Mouse (Mus musculus) hindbrain, embryonic 14.5 days (tissue): ENCODE measurements around the gene Edaradd. TPM values are rescaled to one million over a fixed set of nuclear protein-coding genes. Genes with fewer than 3 reads are reported as not detected.

Source experiments
- ATAC-seq: fragments of 200-750 bp; cut with Nextera tagmentation; 2 replicates; pipeline ENCODE4 v1.8.0; 2017; ENCODE audit warnings: moderate number of reproducible peaks, mild to moderate bottlenecking, moderate TSS enrichment, moderate library complexity; ENCODE audit not compliant: low FRiP score
- DNase-seq: peaks from one replicate; pipeline ENCODE4 v3.0.0-alpha.2; 2015; ENCODE audit warnings: low spot score
- H3K27ac ChIP-seq: fragments of 300-500 bp; sonication (generic); 2 replicates; pipeline ENCODE4 v1.5.1; 2014; ENCODE audit warnings: mild to moderate bottlenecking, moderate library complexity
- H3K27me3 ChIP-seq: fragments of 300-500 bp; sonication (generic); 2 replicates; pipeline ENCODE4 v1.6.1; 2014; ENCODE audit warnings: mild to moderate bottlenecking, low read length, mixed read lengths; ENCODE audit not compliant: control insufficient read depth, insufficient read depth
- H3K36me3 ChIP-seq: fragments of 300-500 bp; sonication (generic); replicated peaks from 2 replicates; pipeline ENCODE4 v1.6.1; 2014; ENCODE audit not compliant: control insufficient read depth, insufficient read depth
- H3K4me1 ChIP-seq: fragments of 300-500 bp; sonication (generic); replicated peaks from 2 replicates; pipeline ENCODE4 v1.6.1; 2014; ENCODE audit warnings: antibody characterized with exemption, low read length, mixed read lengths; ENCODE audit not compliant: control insufficient read depth, insufficient read depth
- H3K4me2 ChIP-seq: fragments of 300-500 bp; sonication (generic); replicated peaks from 2 replicates; pipeline ENCODE4 v1.6.1; 2014; ENCODE audit warnings: mild to moderate bottlenecking, moderate library complexity
- H3K4me3 ChIP-seq: fragments of 300-500 bp; sonication (generic); replicated peaks from 2 replicates; pipeline ENCODE4 v1.5.1; 2014; ENCODE audit warnings: mild to moderate bottlenecking, low read length
- H3K9ac ChIP-seq: fragments of 300-500 bp; sonication (generic); 2 replicates; pipeline ENCODE4 v1.6.1; 2014
- H3K9me3 ChIP-seq: fragments of 300-500 bp; sonication (generic); 2 replicates; pipeline ENCODE4 v1.6.1; 2016; ENCODE audit warnings: low read length; ENCODE audit not compliant: control insufficient read depth
- WGBS: fragments of 180-500 bp; shearing (Covaris S2); extraction: QIAGEN DNeasy Blood & Tissue Kit; methylation state at CpG from one replicate; pipeline ENCODE4 v1.1.7; 2014; 5-methylcytosine and 5-hydroxymethylcytosine counted together
- polyA plus RNA-seq: library from polyadenylated mRNA; unstranded; fragments of >200 nt; fragmentation: Nextera tagmentation; extraction: Ambion mirVana; gene quantifications from 2 replicates; pipeline ENCODE4 v1.2.1, GENCODE M21; 2014

Gene Edaradd
- polyA plus RNA-seq, 1 experiment from 2014 or later: 2.0 TPM

DNA sequence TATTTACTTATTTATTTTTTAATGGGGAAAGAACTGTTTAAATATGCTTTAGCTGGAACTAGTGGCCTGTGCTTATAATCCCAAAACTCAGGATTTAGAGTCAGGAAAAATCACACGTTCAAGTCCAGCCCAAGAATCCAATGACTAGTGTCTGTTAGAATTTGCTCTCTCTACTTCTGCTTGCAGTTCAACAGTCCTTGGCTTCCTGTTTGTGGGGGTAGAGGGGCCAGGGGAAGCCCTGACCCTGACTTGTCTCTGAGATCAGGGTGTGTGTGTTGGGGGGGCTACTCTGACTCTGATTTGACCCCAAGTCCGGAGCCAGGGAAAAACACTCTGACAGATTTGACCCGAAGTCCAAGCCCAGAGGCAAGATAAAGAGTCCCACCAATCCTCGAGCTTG, 5.4 kb upstream of the Edaradd start:
- H3K9me3 ChIP-seq: no peaks in the 10 kb centered on the region
- peaks cover 10% of the 10 kb centered on the region; the same call in 1 of the 2 replicates for H3K27me3 ChIP-seq
- 97% methylated on average over 4 of the region's 4 CpGs for WGBS
- no peaks in the 10 kb centered on the region for H3K4me1 ChIP-seq
- H3K4me2 ChIP-seq: no peak overlapping the region
- ATAC-seq (no peak), DNase-seq (no peak)
- H3K9ac ChIP-seq: no peak overlapping the region
- H3K36me3 ChIP-seq: no peaks in the 10 kb centered on the region
- no peak overlapping the region for H3K4me3 ChIP-seq
- H3K27ac ChIP-seq: no peak overlapping the region

DNA sequence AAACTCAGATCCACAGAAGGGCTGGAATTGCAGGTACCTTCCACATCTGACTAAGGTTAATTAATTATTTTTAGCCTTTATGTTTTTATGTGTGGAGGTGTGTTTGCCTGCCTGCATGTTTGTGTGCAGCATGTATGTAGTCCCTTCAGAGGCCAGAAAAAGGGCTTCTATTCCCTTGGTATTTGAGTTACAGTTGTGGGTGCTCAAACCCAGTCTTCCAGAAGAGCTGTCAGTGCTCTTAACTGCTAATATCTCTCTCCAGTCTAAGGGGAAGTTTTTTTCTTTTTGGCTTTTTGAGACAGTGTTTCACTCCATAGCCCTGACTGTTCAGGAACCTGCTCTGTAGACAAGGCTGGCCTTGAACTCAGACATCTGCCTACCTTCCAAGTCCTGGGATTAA, 2.1 kb upstream of the Edaradd start:
- ATAC-seq (no peak), DNase-seq (no peak)
- no peak overlapping the region for H3K27ac ChIP-seq
- no peaks in the 10 kb centered on the region for H3K9me3 ChIP-seq
- no peak overlapping the region for H3K9ac ChIP-seq
- no peak overlapping the region for H3K4me3 ChIP-seq
- H3K36me3 ChIP-seq: no peaks in the 10 kb centered on the region
- peaks cover 5% of the 10 kb centered on the region; the same call in 1 of the 2 replicates for H3K4me1 ChIP-seq
- H3K27me3 ChIP-seq: peaks cover 21% of the 10 kb centered on the region
- H3K4me2 ChIP-seq: no peak overlapping the region

DNA sequence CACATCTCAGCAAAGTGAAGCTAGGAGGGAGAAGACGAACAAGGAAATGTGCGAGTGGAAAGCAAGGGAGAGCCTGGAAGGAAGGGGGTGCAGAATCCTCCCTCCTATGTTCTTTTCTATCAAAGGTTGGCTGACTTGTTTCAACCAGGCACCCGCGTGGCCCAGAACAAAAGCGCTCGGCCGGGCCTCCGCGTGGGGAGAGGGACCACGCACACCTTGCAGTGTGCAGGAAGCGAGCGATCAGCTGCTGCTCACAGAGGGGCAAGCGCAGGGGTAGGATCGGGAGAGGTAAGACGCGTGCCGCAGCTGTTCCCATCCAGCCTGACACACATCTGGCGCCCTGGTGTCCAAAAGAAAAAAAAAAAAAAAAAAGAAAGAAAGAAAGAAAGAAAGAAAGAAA, 867 bp downstream of the Edaradd start:
- no peaks in the 10 kb centered on the region for H3K9me3 ChIP-seq
- peaks cover 21% of the 10 kb centered on the region for H3K27me3 ChIP-seq
- H3K27ac ChIP-seq: no peak overlapping the region
- WGBS: 2% methylated on average over 18 of the region's 18 CpGs
- H3K4me3 ChIP-seq: peak overlapping the region; percentile 58
- DNase-seq: no peak
- H3K4me2 ChIP-seq: peak overlapping the region; percentile 99
- H3K9ac ChIP-seq: peak overlapping the region; percentile 47
- H3K4me1 ChIP-seq: peaks cover 5% of the 10 kb centered on the region; the same call in 1 of the 2 replicates
- peak; percentile 51; the same call in 1 of the 2 replicates for ATAC-seq
- no peaks in the 10 kb centered on the region for H3K36me3 ChIP-seq

- no peak for DNase-seq
- WGBS: 76% methylated on average over 9 of the region's 9 CpGs
These were observed 8.9 kb downstream of the Edaradd start for GRCm38 (mm10) chr13:12511189-12511965.

DNA sequence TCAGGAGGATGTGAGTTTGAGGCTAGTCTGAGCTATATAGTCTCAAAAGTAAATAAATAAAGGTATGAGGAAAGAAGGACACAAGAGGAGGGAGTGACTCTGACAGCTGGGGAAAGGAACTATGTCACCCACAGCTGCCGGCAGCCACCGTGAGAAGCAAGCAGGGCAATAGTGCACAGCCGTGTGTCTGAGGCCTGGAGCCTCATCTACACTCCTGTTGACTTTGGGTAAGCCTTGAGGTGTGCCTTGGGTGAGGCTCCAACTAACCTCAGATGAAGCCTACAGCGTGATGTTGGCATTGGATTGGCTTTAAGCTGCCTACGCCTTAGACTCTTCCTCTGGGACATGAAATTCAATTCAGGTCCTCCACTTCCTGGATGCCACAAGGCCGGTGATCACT, 10.2 kb downstream of the Edaradd start:
- H3K9me3 ChIP-seq: no peaks in the 10 kb centered on the region
- H3K27me3 ChIP-seq: no peaks in the 10 kb centered on the region
- 87% methylated on average over 6 of the region's 6 CpGs for WGBS
- H3K36me3 ChIP-seq: no peaks in the 10 kb centered on the region
- DNase-seq (no peak), ATAC-seq (no peak)
- no peaks in the 10 kb centered on the region for H3K4me1 ChIP-seq
- no peak overlapping the region for H3K4me2 ChIP-seq
- no peak overlapping the region for H3K4me3 ChIP-seq
- H3K27ac ChIP-seq: no peak overlapping the region
- no peak overlapping the region for H3K9ac ChIP-seq

More at GRCm38 (mm10) chr13:12511189-12511965, 8.9 kb downstream of the Edaradd start:
- Histone ChIP-seq H3K4me2 (no peak overlapping the region), H3K4me3 (no peak overlapping the region), H3K27ac (no peak overlapping the region), H3K9ac (no peak overlapping the region), H3K9me3 (no peaks in the 10 kb centered on the region), H3K4me1 (no peaks in the 10 kb centered on the region), H3K27me3 (no peaks in the 10 kb centered on the region), H3K36me3 (no peaks in the 10 kb centered on the region)
- ATAC-seq: no peak

DNA sequence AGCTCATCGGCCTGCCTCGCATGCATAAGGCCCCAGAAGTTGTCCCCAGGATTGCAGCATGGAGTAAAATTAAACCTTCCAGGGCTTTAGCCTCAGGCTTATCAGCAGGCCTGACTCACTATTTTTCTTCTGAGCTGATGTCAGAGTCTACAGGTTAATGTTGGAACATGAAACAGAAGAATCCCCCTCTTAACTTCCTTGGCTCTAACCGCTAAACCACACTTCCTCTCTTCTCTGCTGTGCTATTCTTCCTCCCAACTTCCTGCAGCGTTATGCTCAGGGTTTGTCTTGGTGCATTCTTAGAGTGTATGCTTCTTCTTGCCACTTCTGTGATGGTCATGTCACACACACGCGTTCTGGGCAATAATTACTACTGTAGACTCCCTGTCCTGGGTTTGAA, 12.8 kb downstream of the Edaradd start:
- no peaks in the 10 kb centered on the region for H3K27me3 ChIP-seq
- 0 out of 2 replicates have a peak, but pooled peaks cover 4% of the 10 kb centered on the region for H3K4me1 ChIP-seq
- no peak overlapping the region for H3K9ac ChIP-seq
- no peaks in the 10 kb centered on the region for H3K9me3 ChIP-seq
- no peak overlapping the region for H3K27ac ChIP-seq
- H3K4me2 ChIP-seq: no peak overlapping the region
- DNase-seq (no peak), ATAC-seq (no peak)
- 91% methylated on average over 6 of the region's 6 CpGs for WGBS
- H3K4me3 ChIP-seq: no peak overlapping the region
- H3K36me3 ChIP-seq: no peaks in the 10 kb centered on the region

GRCm38 (mm10) chr13:12505359-12505758, 14.9 kb downstream of the Edaradd start:
- Histone ChIP-seq H3K4me3 (no peak overlapping the region), H3K27me3 (no peaks in the 10 kb centered on the region), H3K27ac (no peak overlapping the region), H3K9ac (no peak overlapping the region), H3K4me2 (no peak overlapping the region), H3K36me3 (no peaks in the 10 kb centered on the region), H3K9me3 (no peaks in the 10 kb centered on the region), H3K4me1 (0 out of 2 replicates have a peak, but pooled peaks cover 4% of the 10 kb centered on the region)
- WGBS: 72% methylated on average over 3 of the region's 3 CpGs
- ATAC-seq (no peak), DNase-seq (no peak)

DNA sequence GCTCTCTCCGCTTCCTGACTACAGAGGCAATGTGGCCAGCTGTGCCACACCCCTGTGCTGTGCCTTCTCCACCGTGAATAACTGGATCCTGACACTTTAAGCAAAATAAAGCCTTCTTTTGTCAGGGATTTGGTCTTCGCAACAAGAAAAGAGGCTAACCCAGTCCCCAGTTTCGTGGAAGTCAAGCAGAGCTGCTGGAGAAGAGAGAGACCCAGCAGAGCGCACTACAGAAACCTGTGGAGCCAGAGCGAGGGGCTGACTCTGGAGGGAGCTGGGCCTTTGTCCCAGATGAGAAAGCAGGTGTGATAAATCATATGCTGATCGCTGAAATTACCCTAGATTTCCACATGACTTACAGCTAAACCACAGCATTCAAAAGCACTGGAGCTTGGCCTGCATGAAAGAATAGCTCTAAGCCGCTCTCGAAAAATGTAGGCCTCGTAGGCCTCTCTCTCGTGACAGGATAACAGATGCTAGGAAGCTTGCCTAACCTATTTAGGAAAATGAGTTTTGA, 16.9 kb downstream of the Edaradd start:
- Histone ChIP-seq H3K27ac (no peak overlapping the region), H3K36me3 (no peaks in the 10 kb centered on the region), H3K9me3 (no peaks in the 10 kb centered on the region), H3K27me3 (no peaks in the 10 kb centered on the region), H3K9ac (no peak overlapping the region), H3K4me3 (no peak overlapping the region), H3K4me1 (0 out of 2 replicates have a peak, but pooled peaks cover 4% of the 10 kb centered on the region), H3K4me2 (no peak overlapping the region)
- WGBS: 20% methylated on average over 11 of the region's 11 CpGs
- ATAC-seq (peak; percentile 78), DNase-seq (peak; percentile 30)

DNA sequence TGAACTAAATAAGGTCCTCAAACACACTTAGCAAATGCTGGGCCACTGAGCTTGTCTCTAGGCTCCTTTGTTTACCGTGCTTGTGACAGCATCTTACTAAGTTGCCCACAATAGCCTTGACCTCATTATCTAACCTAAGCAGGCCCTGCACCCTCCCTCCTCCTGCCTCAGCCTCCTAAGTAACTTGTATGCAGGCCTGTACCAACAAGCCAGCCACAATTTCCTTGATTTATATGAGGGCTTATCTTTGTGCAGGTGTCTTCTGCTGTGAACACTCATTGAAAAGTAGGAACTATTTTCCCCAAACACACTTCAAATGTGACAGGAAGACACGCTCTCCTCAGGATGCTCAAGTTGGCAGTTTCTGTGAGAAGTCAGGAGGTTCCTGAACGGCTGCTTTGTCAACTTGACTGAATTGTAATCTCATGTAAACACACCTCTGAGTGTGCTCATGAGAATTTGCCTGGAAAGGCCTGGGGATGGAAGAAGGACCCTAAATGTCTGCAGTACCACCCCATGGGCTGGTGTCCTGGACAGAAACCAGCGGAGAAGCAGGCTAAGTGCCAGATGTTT, 17.5 kb downstream of the Edaradd start:
- Histone ChIP-seq H3K27ac (no peak overlapping the region), H3K4me3 (no peak overlapping the region), H3K4me1 (0 out of 2 replicates have a peak, but pooled peaks cover 4% of the 10 kb centered on the region), H3K9ac (no peak overlapping the region), H3K27me3 (no peaks in the 10 kb centered on the region), H3K36me3 (no peaks in the 10 kb centered on the region), H3K9me3 (no peaks in the 10 kb centered on the region), H3K4me2 (no peak overlapping the region)
- ATAC-seq: no peak
- 23% methylated on average over 4 of the region's 4 CpGs for WGBS
- DNase-seq: no peak
